Mouse (Mus musculus) liver, embryonic 13.5 days (tissue): Measurements from ENCODE around the gene Dag1. TPM values are rescaled to one million over a fixed set of nuclear protein-coding genes. Genes with fewer than 3 reads are reported as not detected.

ENCODE experiments used
- ATAC-seq: fragments of 200-750 bp; cut with Nextera tagmentation; 2 replicates; pipeline ENCODE4 v1.8.0; 2017; ENCODE audit warnings: low read depth, mild to moderate bottlenecking, moderate number of reproducible peaks, moderate library complexity
- DNase-seq: peaks from one replicate; pipeline ENCODE4 v3.0.0; 2022
- H3K27ac ChIP-seq: fragments of 300-500 bp; sonication (generic); 2 replicates; pipeline ENCODE4 v1.5.1; 2015; ENCODE audit warnings: moderate library complexity, mild to moderate bottlenecking, inconsistent platforms
- H3K27me3 ChIP-seq: fragments of 300-500 bp; sonication (generic); 2 replicates; pipeline ENCODE4 v1.6.1; 2015; ENCODE audit warnings: mild to moderate bottlenecking, inconsistent platforms
- H3K36me3 ChIP-seq: fragments of 300-500 bp; sonication (generic); 2 replicates; pipeline ENCODE4 v1.6.1; 2015; ENCODE audit warnings: mild to moderate bottlenecking, inconsistent platforms
- H3K4me1 ChIP-seq: fragments of 300-500 bp; sonication (generic); replicated peaks from 2 replicates; pipeline ENCODE4 v1.6.1; 2015; ENCODE audit warnings: inconsistent platforms
- H3K4me2 ChIP-seq: fragments of 300-500 bp; sonication (generic); 2 replicates; pipeline ENCODE4 v1.6.1; 2015; ENCODE audit warnings: inconsistent platforms, mild to moderate bottlenecking, moderate library complexity
- H3K4me3 ChIP-seq: fragments of 300-500 bp; sonication (generic); replicated peaks from 2 replicates; pipeline ENCODE4 v1.5.1; 2015; ENCODE audit warnings: mild to moderate bottlenecking, inconsistent platforms
- H3K9ac ChIP-seq: fragments of 300-500 bp; sonication (generic); 2 replicates; pipeline ENCODE4 v1.6.1; 2015; ENCODE audit warnings: mild to moderate bottlenecking, inconsistent platforms
- H3K9me3 ChIP-seq: fragments of 300-500 bp; sonication (generic); replicated peaks from 2 replicates; pipeline ENCODE4 v1.6.1; 2016; ENCODE audit warnings: inconsistent platforms
- WGBS: fragments of 180-500 bp; shearing (Covaris S2); methylation state at CpG from one replicate; pipeline ENCODE4 v1.1.7; 2015; ENCODE audit not compliant: insufficient replicate concordance; 5-methylcytosine and 5-hydroxymethylcytosine counted together
- polyA plus RNA-seq: library from polyadenylated mRNA; unstranded; fragments of >200 nt; fragmentation: Nextera tagmentation; extraction: Ambion mirVana; gene quantifications from 2 replicates; pipeline ENCODE4 v1.2.1, GENCODE M21; 2015

The Dag1 gene
- polyA plus RNA-seq, 1 experiment from 2014 or later, result 12.7 TPM

DNA sequence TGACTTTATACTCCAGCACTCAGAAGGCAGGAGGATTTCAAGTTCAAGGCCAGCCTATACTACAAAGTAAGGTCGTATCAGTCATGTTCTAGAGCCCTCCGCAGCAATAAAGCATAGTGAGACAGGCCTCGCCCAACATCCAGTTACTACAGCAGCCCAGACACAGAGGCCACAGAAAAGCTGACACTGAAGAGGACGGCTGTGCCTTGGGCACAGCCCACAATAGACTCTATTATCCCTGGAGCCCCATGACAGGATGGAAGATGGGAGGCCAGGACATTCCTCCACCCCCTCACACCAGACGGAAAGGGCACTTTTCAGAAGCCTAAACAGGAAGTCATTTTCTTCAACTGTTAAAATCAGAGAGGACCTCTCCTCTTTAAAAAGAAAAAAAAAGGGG lies 14.8 kb downstream of the Dag1 start:
- Histone ChIP-seq H3K27ac (no peak overlapping the region), H3K4me2 (no peak overlapping the region), H3K27me3 (no peaks in the 10 kb centered on the region), H3K9me3 (no peaks in the 10 kb centered on the region), H3K9ac (no peak overlapping the region), H3K4me1 (no peaks in the 10 kb centered on the region), H3K4me3 (no peak overlapping the region), H3K36me3 (peaks cover 12% of the 10 kb centered on the region)
- DNase-seq (no peak), ATAC-seq (no peak)
- WGBS, result 69% methylated on average over 5 of the region's 5 CpGs

DNA sequence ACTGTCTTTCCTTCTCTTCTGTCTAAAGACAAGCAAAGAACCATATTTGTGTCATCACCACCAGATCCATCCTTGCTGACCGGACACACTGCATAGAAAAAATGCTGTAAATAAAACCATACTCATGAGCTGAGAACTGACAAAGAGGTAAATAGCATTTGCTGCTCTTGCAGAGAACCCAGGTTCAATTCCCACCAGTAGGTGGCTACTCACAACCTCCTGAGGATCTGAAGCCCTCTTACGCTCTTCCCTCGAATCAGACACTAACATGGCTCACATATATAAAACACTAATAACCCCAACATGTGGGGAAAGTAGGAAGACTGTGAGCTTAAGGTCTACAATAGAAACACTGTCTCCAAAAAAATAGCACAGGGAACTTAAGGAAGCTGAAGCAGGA lies 18.8 kb downstream of the Dag1 start:
- no peak overlapping the region for H3K9ac ChIP-seq
- no peaks in the 10 kb centered on the region for H3K27me3 ChIP-seq
- no peak overlapping the region for H3K4me2 ChIP-seq
- no peak overlapping the region for H3K4me3 ChIP-seq
- H3K36me3 ChIP-seq, result peaks cover 3% of the 10 kb centered on the region; the same call in 1 of the 2 replicates
- no peak for ATAC-seq
- WGBS, result 72% methylated on average over 3 of the region's 3 CpGs
- no peaks in the 10 kb centered on the region for H3K4me1 ChIP-seq
- H3K9me3 ChIP-seq, result no peaks in the 10 kb centered on the region
- no peak overlapping the region for H3K27ac ChIP-seq
- DNase-seq, result no peak

DNA sequence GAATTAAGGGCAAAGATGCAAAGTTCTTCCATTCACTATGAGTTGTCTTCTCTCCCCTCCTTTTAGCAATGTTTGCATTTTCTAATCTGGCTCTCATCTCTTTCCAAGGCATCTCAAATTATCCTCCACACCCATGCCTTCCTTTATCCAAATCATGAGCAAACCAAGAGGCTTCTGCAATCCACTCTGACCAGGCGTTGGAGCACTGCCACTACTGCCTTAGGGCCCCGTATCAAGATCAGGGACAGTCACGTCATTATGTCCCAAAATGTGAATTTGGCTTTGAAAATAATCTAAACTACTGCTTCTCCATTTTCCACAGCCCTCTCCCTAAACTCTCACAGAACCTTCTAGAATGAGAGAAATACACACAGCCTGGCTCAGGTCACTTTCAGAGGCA lies 19.2 kb downstream of the Dag1 start:
- DNase-seq (no peak), ATAC-seq (no peak)
- Histone ChIP-seq H3K4me2 (no peak overlapping the region), H3K4me3 (no peak overlapping the region), H3K27ac (no peak overlapping the region), H3K9me3 (no peaks in the 10 kb centered on the region), H3K27me3 (no peaks in the 10 kb centered on the region), H3K36me3 (peaks cover 3% of the 10 kb centered on the region; the same call in 1 of the 2 replicates), H3K4me1 (no peaks in the 10 kb centered on the region), H3K9ac (no peak overlapping the region)
- WGBS, result 75% methylated on average over 3 of the region's 3 CpGs

DNA sequence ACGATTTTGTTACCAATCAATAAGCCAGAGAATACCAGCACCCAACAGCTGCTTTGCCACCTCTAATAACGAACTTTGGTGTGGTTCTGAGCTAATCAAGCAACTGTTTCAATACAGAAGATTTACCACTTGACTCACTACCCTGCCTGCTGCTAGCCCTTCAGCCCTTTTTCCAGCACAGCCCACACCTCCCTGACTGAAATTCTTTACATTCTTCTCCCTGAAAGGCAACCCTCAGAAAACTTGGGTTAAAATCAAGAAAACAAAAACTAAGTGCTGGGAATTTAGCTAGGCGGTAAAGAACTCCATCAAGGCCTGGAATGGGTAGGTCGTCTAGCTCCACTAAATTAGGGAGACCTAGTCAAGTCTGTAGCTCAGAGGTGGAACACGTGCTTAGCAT lies 23.8 kb downstream of the Dag1 start:
- Histone ChIP-seq H3K4me2 (no peak overlapping the region), H3K27ac (no peak overlapping the region), H3K36me3 (no peaks in the 10 kb centered on the region), H3K9me3 (no peaks in the 10 kb centered on the region), H3K9ac (no peak overlapping the region), H3K4me3 (no peak overlapping the region), H3K27me3 (no peaks in the 10 kb centered on the region), H3K4me1 (0 out of 2 replicates have a peak, but pooled peaks cover 9% of the 10 kb centered on the region)
- DNase-seq, result no peak
- WGBS, result 70% methylated on average over 5 of the region's 5 CpGs
- ATAC-seq, result no peak

DNA sequence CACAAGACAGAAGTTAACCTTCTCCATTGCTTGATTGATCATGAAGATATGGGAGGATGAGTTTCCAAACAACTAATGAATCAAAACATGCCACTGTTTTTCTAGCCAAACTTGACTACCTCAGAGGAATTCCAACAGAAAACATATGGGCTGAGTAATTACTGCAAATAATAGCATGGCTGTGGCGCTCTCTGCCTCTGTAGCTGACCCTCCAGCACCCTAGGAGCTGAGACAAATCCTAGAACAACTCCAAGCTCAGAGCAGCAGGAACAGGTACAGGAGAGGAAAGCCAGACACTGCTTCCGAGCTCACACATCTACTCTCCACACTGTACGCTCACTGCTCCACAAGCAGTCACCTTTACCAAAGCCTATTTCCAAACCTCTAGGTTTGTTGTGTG lies 24.9 kb downstream of the Dag1 start:
- Histone ChIP-seq H3K27ac (no peak overlapping the region), H3K4me2 (no peak overlapping the region), H3K4me3 (no peak overlapping the region), H3K36me3 (no peaks in the 10 kb centered on the region), H3K4me1 (0 out of 2 replicates have a peak, but pooled peaks cover 10% of the 10 kb centered on the region), H3K27me3 (no peaks in the 10 kb centered on the region), H3K9ac (no peak overlapping the region), H3K9me3 (no peaks in the 10 kb centered on the region)
- DNase-seq (no peak), ATAC-seq (no peak)
- WGBS, result 87% methylated on average over 3 of the region's 3 CpGs

DNA sequence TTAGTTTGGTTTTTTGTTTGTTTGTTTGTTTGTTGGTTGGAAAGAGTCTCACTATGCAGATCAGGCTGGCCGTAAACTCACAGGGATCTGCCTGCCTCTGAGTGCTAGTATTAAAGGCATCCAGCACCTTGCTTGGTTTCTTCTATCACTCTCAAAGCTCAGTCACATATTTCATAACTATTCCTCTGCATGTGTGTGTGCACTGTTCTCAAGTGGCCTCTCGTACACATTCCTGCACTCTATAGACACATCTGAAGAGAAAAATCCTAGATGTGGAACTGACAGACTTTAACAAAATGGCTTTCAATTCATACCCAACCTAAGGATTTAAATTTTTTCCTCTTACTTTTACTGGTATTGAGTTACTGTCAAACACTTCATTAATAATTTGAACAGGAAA lies 25.4 kb downstream of the Dag1 start:
- H3K4me3 ChIP-seq, result no peak overlapping the region
- WGBS, result 75% methylated on average over 2 of the region's 2 CpGs
- H3K4me2 ChIP-seq, result no peak overlapping the region
- H3K36me3 ChIP-seq, result no peaks in the 10 kb centered on the region
- no peak overlapping the region for H3K27ac ChIP-seq
- ATAC-seq, result no peak
- no peaks in the 10 kb centered on the region for H3K27me3 ChIP-seq
- 0 out of 2 replicates have a peak, but pooled peaks cover 10% of the 10 kb centered on the region for H3K4me1 ChIP-seq
- no peaks in the 10 kb centered on the region for H3K9me3 ChIP-seq
- H3K9ac ChIP-seq, result no peak overlapping the region
- DNase-seq, result no peak

DNA sequence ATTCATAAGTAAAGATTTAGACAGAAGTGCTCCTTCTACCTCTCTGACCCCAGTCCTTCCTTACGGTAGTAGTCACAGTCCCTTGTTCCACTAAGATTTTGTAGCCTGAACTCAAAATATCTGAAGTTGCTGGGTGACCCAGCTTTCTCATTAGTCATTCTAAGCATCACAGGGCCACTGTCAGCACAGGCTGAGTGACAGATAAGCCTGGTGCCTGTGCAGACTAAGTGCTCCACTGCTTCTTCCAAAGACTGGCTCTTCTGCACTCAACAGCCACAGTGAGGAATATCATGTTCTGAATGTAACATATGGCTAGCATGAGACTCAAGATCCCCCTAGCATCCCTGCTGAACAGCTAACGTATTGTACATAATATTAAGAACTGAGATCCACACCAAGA lies 29.1 kb downstream of the Dag1 start:
- 67% methylated on average over 2 of the region's 2 CpGs for WGBS
- Histone ChIP-seq H3K27ac (no peak overlapping the region), H3K27me3 (no peaks in the 10 kb centered on the region), H3K36me3 (no peaks in the 10 kb centered on the region), H3K4me3 (no peak overlapping the region), H3K9me3 (no peaks in the 10 kb centered on the region), H3K9ac (no peak overlapping the region), H3K4me2 (no peak overlapping the region), H3K4me1 (0 out of 2 replicates have a peak, but pooled peaks cover 10% of the 10 kb centered on the region)
- no peak for ATAC-seq
- DNase-seq, result peak; percentile 2

DNA sequence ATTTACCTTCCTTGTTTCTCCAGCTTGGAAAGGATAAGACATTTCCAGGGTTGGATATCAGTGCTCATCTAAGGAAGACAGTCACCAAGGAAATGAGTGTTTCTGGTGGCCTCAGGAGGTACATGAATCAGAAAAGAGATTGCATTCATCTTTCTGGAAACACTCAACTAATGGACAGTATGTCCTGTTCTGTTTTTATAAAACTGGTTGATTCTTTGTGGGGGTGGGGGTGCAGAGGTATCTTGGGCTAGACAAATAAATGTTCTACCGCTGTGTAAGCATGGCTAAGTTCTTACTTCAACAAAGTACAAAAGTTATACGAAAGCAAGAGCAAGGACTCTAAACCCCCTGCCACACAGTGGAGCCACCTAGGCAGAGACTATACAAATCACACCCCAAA lies 30.9 kb downstream of the Dag1 start:
- Histone ChIP-seq H3K4me3 (no peak overlapping the region), H3K36me3 (no peaks in the 10 kb centered on the region), H3K27ac (no peak overlapping the region), H3K4me1 (peaks cover 10% of the 10 kb centered on the region; the same call in 1 of the 2 replicates), H3K27me3 (no peaks in the 10 kb centered on the region), H3K9me3 (no peaks in the 10 kb centered on the region), H3K4me2 (no peak overlapping the region), H3K9ac (no peak overlapping the region)
- WGBS, result 75% methylated on average over 2 of the region's 2 CpGs
- DNase-seq (no peak), ATAC-seq (no peak)

DNA sequence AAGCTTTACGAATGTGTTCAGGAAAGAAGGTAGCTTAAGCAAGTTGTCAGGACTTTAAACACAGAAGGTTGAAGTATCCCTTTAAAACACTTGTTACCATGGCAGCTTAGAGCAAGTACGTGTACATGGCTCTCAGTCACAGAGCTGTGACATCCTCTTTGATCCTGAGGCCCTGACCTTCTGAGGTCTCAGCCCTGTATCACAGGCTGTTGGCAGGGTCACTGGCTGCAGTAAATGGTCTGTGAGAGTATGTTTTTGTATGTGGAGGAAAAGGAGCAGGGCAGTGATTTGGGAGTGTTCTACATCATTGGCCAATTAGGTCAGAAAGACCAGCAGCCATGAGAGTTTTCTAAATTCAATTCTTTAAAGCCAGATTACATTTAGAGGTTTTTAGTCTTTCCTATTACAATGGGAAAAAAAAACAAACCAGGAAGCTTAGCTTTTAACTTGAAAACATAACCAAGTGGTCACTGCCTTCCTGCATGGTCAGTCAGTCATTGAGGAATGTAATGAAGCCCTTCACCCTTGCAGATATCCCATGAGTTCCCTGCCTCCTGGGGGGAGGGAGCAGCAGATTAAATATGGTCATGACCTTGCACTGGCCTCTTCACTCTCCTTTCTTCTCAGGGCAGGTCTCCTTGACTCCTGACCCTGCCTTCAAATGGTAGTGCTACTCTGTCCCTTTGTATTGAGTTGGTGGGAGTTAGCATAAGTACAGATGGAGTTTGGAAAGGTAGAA lies 35.7 kb downstream of the Dag1 start:
- 57% methylated on average over 2 of the region's 2 CpGs for WGBS
- DNase-seq, result no peak

DNA sequence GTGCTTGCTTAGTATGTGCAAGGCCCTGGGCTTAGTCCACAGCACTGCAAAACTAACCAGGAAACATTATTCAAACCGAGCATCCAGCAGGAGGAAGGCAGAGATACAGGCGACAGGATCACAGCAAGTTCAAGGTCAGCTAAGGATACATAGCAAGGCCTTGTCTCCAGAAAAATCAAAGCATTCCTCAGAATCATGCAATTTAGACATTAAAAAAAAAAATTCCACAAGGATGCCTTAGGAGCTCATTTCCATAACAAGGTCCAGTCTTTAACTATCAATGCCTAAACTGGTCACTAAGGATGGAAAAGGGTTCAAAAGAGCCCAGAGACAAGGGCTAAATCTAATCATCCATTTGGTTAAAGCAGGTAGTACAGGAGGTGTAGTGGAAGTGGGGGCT lies 38.6 kb downstream of the Dag1 start:
- H3K4me1 ChIP-seq, result peaks cover 7% of the 10 kb centered on the region; the same call in 1 of the 2 replicates
- no peak overlapping the region for H3K27ac ChIP-seq
- ATAC-seq (no peak), DNase-seq (no peak)
- H3K9ac ChIP-seq, result no peak overlapping the region
- H3K36me3 ChIP-seq, result no peaks in the 10 kb centered on the region
- H3K9me3 ChIP-seq, result no peaks in the 10 kb centered on the region
- no peaks in the 10 kb centered on the region for H3K27me3 ChIP-seq
- WGBS, result 76% methylated on average over 2 of the region's 2 CpGs
- H3K4me2 ChIP-seq, result no peak overlapping the region
- no peak overlapping the region for H3K4me3 ChIP-seq

More for the DNA sequence above, 35.7 kb downstream of the Dag1 start:
- no peak overlapping the region for H3K9ac ChIP-seq
- H3K4me3 ChIP-seq, result no peak overlapping the region
- H3K36me3 ChIP-seq, result no peaks in the 10 kb centered on the region
- H3K27me3 ChIP-seq, result no peaks in the 10 kb centered on the region
- H3K4me1 ChIP-seq, result peaks cover 7% of the 10 kb centered on the region; the same call in 1 of the 2 replicates
- no peak overlapping the region for H3K4me2 ChIP-seq
- no peaks in the 10 kb centered on the region for H3K9me3 ChIP-seq
- ATAC-seq, result no peak
- H3K27ac ChIP-seq, result no peak overlapping the region

DNA sequence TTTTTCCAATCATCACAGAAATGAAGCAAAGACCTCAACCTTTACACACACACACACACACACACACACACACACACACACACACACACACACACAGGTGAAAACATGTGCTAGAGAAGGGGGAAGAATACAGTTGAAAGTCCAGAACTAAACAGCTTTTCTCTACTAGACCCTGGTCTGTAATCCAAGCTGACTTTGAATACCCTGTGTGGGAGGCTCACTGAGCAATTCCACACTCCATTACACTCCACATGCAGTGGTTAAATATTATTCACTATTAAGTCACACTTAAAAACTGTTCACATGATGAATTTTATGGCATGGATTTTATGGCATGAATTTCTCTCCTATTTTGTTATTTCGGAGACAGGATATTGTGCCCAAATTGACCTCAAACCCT lies 40.1 kb downstream of the Dag1 start:
- no peak for DNase-seq
- ATAC-seq, result no peak
- Histone ChIP-seq H3K4me1 (peaks cover 7% of the 10 kb centered on the region; the same call in 1 of the 2 replicates), H3K27me3 (no peaks in the 10 kb centered on the region), H3K4me3 (no peak overlapping the region), H3K9me3 (no peaks in the 10 kb centered on the region), H3K36me3 (no peaks in the 10 kb centered on the region), H3K4me2 (no peak overlapping the region), H3K27ac (no peak overlapping the region), H3K9ac (no peak overlapping the region)
- 81% methylated on average over 1 of the region's 1 CpGs for WGBS

DNA sequence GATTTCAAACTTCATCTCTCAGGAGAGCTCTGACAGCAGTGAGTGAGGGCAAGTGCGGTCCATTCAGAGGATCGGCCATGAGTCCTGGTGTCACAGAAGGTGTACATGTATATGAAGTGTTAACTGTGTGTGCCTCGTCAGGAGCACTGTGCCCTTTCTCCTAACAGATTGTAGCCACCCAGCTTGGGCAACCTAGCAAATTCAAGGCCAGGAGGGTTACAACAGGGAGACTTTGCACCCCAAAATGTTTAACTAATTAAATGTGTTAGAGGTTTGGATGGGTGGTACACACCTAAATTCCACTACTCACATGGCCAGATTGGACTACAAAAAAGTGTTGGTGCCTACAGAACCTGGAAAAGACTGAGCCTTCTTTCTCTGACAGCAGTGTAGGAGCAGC lies 42.2 kb downstream of the Dag1 start:
- Histone ChIP-seq H3K27me3 (no peaks in the 10 kb centered on the region), H3K9ac (no peak overlapping the region), H3K9me3 (no peaks in the 10 kb centered on the region), H3K4me3 (no peak overlapping the region), H3K4me2 (no peak overlapping the region), H3K36me3 (peaks cover 11% of the 10 kb centered on the region), H3K4me1 (0 out of 2 replicates have a peak, but pooled peaks cover 4% of the 10 kb centered on the region), H3K27ac (no peak overlapping the region)
- no peak for ATAC-seq
- DNase-seq, result no peak
- WGBS, result 75% methylated on average over 3 of the region's 3 CpGs
